Mouse (Mus musculus): Measurements from ENCODE around the gene Myh10. TPM values are rescaled to one million over a fixed set of nuclear protein-coding genes. Genes with fewer than 3 reads are reported as not detected.
A peak's percentile ranks its signal among the peaks of the same experiment; 100 is the strongest.

The Myh10 gene
- total RNA-seq, 4 experiments from 2014 or later = 42.2 to 60.3 (median 49.1) TPM

- DNase-seq = no peak
Measured at GRCm38 (mm10) chr11:68745374-68746200, 54.2 kb downstream of the Myh10 start.

GRCm38 (mm10) chr11:68748121-68748520 lies 56.8 kb downstream of the Myh10 start:
- no peak for DNase-seq

GRCm38 (mm10) chr11:68750206-68750605 lies 58.8 kb downstream of the Myh10 start:
- no peak for DNase-seq

- DNase-seq = no peak
Measured at GRCm38 (mm10) chr11:68750938-68751337, 59.6 kb downstream of the Myh10 start.

- DNase-seq = no peak
Measured at GRCm38 (mm10) chr11:68754283-68754682, 62.9 kb downstream of the Myh10 start.

GRCm38 (mm10) chr11:68756456-68757348 lies 65.3 kb downstream of the Myh10 start:
- DNase-seq = no peak

GRCm38 (mm10) chr11:68759691-68760090 lies 68.3 kb downstream of the Myh10 start:
- no peak for DNase-seq

GRCm38 (mm10) chr11:68761155-68761554 lies 69.8 kb downstream of the Myh10 start:
- no peak for DNase-seq

GRCm38 (mm10) chr11:68761664-68762063 lies 70.3 kb downstream of the Myh10 start:
- no peak for DNase-seq

- DNase-seq = peak; percentile 17
Measured at GRCm38 (mm10) chr11:68764622-68765021, 73.3 kb downstream of the Myh10 start.

- no peak for DNase-seq
Measured at GRCm38 (mm10) chr11:68767762-68768542, 76.6 kb downstream of the Myh10 start.

GRCm38 (mm10) chr11:68769770-68770510 lies 78.6 kb downstream of the Myh10 start:
- no peak for DNase-seq

- no peak for DNase-seq
Measured at GRCm38 (mm10) chr11:68776147-68776655, 84.8 kb downstream of the Myh10 start.

- no peak for DNase-seq
Measured at GRCm38 (mm10) chr11:68777933-68778332, 86.6 kb downstream of the Myh10 start.

GRCm38 (mm10) chr11:68778855-68779254 lies 87.5 kb downstream of the Myh10 start:
- no peak for DNase-seq

GRCm38 (mm10) chr11:68779735-68780465 lies 88.5 kb downstream of the Myh10 start:
- no peak for DNase-seq

GRCm38 (mm10) chr11:68780466-68781114 lies 89.2 kb downstream of the Myh10 start:
- no peak for DNase-seq

GRCm38 (mm10) chr11:68782336-68782735 lies 91.0 kb downstream of the Myh10 start:
- DNase-seq = no peak

GRCm38 (mm10) chr11:68785813-68786212 lies 94.5 kb downstream of the Myh10 start:
- no peak for DNase-seq

GRCm38 (mm10) chr11:68787222-68787621 lies 95.9 kb downstream of the Myh10 start:
- DNase-seq = no peak

Data from adrenal gland, adult 8-10 months (tissue).